Mouse (Mus musculus): ENCODE measurements at regions not wholly inside any gene's neighbourhood (a gene's known extent, or its start where the extent isn't known, plus 50 kb on each side); places are given as distances from the start of the nearest gene placed in this dataset.
A peak's percentile ranks its signal among the peaks of the same experiment; 100 is the strongest.
"Not testable (repeated sequence)": the region's sequence is repeated elsewhere in the genome, so short reads cannot be mapped to it uniquely, and the experiment has no call there.

GRCm38 (mm10) chr5:64587895-64588738 lies 215.1 kb upstream of the Klf3 start:
- no peak for DNase-seq

- DNase-seq, result not testable (repeated sequence)
Measured at GRCm38 (mm10) chr5:64588768-64589167, 214.4 kb upstream of the Klf3 start.

GRCm38 (mm10) chr5:64590036-64590435 lies 213.2 kb upstream of the Klf3 start:
- DNase-seq, result no peak

- DNase-seq, result no peak
Measured at GRCm38 (mm10) chr5:64590747-64591146, 212.4 kb upstream of the Klf3 start.

GRCm38 (mm10) chr5:64591792-64592191 lies 211.4 kb upstream of the Klf3 start:
- no peak for DNase-seq

GRCm38 (mm10) chr5:64595220-64595619 lies 208.0 kb upstream of the Klf3 start:
- DNase-seq, result peak; percentile 28

GRCm38 (mm10) chr5:64595751-64596344 lies 207.3 kb upstream of the Klf3 start:
- DNase-seq, result no peak

- DNase-seq, result no peak
Measured at GRCm38 (mm10) chr5:64597021-64597420, 206.2 kb upstream of the Klf3 start.

GRCm38 (mm10) chr5:64597451-64597850 lies 205.7 kb upstream of the Klf3 start:
- DNase-seq, result no peak

- DNase-seq, result no peak
Measured at GRCm38 (mm10) chr5:64598606-64599005, 204.6 kb upstream of the Klf3 start.

- no peak for DNase-seq
Measured at GRCm38 (mm10) chr5:64599015-64599414, 204.2 kb upstream of the Klf3 start.

GRCm38 (mm10) chr5:64599865-64600288 lies 203.3 kb upstream of the Klf3 start:
- peak; percentile 69 for DNase-seq

- DNase-seq, result peak; percentile 31
Measured at GRCm38 (mm10) chr5:64600392-64600791, 202.8 kb upstream of the Klf3 start.

- DNase-seq, result no peak
Measured at GRCm38 (mm10) chr5:64600811-64601210, 202.4 kb upstream of the Klf3 start.

GRCm38 (mm10) chr5:64601285-64601684 lies 201.9 kb upstream of the Klf3 start:
- no peak for DNase-seq

- DNase-seq, result no peak
Measured at GRCm38 (mm10) chr5:64601832-64602231, 201.4 kb upstream of the Klf3 start.

GRCm38 (mm10) chr5:64602356-64602936 lies 200.7 kb upstream of the Klf3 start:
- DNase-seq, result no peak

- no peak for DNase-seq
Measured at GRCm38 (mm10) chr5:64602996-64603755, 200.0 kb upstream of the Klf3 start.

- DNase-seq, result no peak
Measured at GRCm38 (mm10) chr5:64605171-64605570, 198.0 kb upstream of the Klf3 start.

- DNase-seq, result no peak
Measured at GRCm38 (mm10) chr5:64605991-64606390, 197.2 kb upstream of the Klf3 start.

- peak; percentile 38 for DNase-seq
Measured at GRCm38 (mm10) chr5:64609378-64610087, 193.7 kb upstream of the Klf3 start.

GRCm38 (mm10) chr5:64610146-64610545 lies 193.0 kb upstream of the Klf3 start:
- DNase-seq, result peak; percentile 43

Measured in thymus, postnatal 4 days (tissue).